Mouse (Mus musculus) ES-E14 (cell line): ENCODE data around the gene Calr4.

ENCODE experiments used
- CHD2 ChIP-seq: IDR thresholded peaks from 2 replicates; pipeline ENCODE4 v1.6.1; 2014; ENCODE audit warnings: mild to moderate bottlenecking, low read depth, low read length, inconsistent platforms
- ZNF384 ChIP-seq: IDR thresholded peaks from 2 replicates; pipeline ENCODE4 v1.6.1; 2012; ENCODE audit warnings: low read depth, low read length, inconsistent platforms

- TF ChIP-seq ZNF384 (no peak), CHD2 (no peak)
Observed at GRCm38 (mm10) chr4:109236186-109236879, 2.0 kb downstream of the Calr4 start.
